Mouse (Mus musculus) cortical plate, adult 2 months (tissue): ENCODE results near the gene Tpd52l2.

Experiments
- CTCF ChIP-seq: fragments of 200-500 bp; IDR thresholded peaks from 2 replicates; pipeline ENCODE4 v1.5.1; 2011; ENCODE audit warnings: mild to moderate bottlenecking, control low read depth, low read length; ENCODE audit not compliant: insufficient read depth; ENCODE audit errors: extremely low read depth
- POLR2A ChIP-seq: fragments of 200-500 bp; IDR thresholded peaks from 2 replicates; pipeline ENCODE4 v1.6.1; 2011; ENCODE audit warnings: mild to moderate bottlenecking, low read length, control low read depth; ENCODE audit not compliant: insufficient read depth; ENCODE audit errors: extremely low read depth

DNA sequence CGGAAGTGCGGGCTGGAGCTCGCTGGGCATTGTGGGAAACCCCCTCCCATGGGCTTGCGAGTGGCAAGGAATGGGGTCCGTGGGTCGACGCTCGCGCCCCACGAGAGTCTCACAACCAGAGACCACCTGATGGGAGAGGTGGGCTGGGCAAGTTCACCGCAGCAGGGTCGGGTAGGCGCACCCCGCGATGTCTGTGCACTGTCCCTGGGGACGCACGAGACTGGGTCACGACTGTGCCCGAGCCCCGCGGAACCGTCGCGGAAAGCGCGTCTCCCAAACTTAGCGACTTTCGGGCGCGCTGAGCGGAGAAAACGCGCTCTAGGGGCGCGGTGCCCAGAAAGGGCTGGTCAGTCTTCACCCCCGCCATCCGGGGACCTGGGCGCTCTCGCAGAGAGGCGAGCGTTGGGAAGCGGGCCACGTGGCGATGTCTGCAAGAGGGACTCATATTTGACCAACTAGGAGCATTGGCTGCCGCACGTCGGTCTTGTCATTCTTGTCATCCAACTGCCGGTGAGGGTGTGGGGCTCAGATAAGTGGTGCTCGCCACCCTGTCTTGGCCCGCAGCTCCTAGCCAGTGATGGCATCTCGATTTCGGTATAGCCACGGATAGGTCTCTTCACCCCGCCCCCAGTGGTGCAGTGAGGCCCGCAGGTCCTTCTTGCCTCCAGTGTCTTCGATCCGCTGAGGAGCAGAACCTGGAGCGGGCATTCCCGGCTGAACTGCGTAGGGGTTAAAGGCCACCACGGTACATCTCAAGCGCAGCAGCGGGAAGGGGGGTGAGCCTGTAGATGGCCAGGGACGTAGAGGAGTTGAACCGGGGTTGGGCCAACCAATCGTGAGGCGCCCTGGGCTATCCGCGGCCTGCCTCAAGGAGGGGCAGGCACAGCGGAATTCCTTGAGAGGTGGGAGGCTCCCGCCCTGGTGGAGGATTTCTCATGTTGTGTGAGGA, 37.0 kb upstream of the Tpd52l2 start:
- TF ChIP-seq POLR2A (no peak), CTCF (no peak)
